Mouse (Mus musculus): ENCODE data around the gene Mctp1.
"Not testable (repeated sequence)": the region's sequence is repeated elsewhere in the genome, so short reads cannot be mapped to it uniquely, and the experiment has no call there.

Gene Mctp1

GRCm38 (mm10) chr13:76383972-76384663 is at the start of gene Mctp1:
Gene Mctp1 (plus strand): TSS chr13:76384535.
- peak; percentile 16 to 23 for DNase-seq (ENCODE audit: low spot score in 2 of 2)

- not testable (repeated sequence) for DNase-seq (ENCODE audit: low spot score in 2 of 2)
Observed at GRCm38 (mm10) chr13:76345941-76346340, 38.4 kb upstream of the Mctp1 start.

GRCm38 (mm10) chr13:76358720-76359119 is 25.6 kb upstream of the Mctp1 start:
- DNase-seq (ENCODE audit: low spot score in 2 of 2), result no peak

- peak; percentile 39 to 47 for DNase-seq (ENCODE audit: low spot score in 2 of 2)
Observed at GRCm38 (mm10) chr13:76384664-76385435, 515 bp downstream of the Mctp1 start.

- DNase-seq (ENCODE audit: low spot score in 2 of 2), result no peak
Observed at GRCm38 (mm10) chr13:76388615-76389014, 4.3 kb downstream of the Mctp1 start.

- DNase-seq (ENCODE audit: low spot score in 2 of 2), result no peak
Observed at GRCm38 (mm10) chr13:76391920-76392319, 7.6 kb downstream of the Mctp1 start.

GRCm38 (mm10) chr13:76393106-76393505 is 8.8 kb downstream of the Mctp1 start:
- DNase-seq (ENCODE audit: low spot score in 2 of 2), result no peak

GRCm38 (mm10) chr13:76395906-76396305 is 11.6 kb downstream of the Mctp1 start:
- no peak for DNase-seq (ENCODE audit: low spot score in 2 of 2)

GRCm38 (mm10) chr13:76409296-76409695 is 25.0 kb downstream of the Mctp1 start:
- no peak for DNase-seq (ENCODE audit: low spot score in 2 of 2)

GRCm38 (mm10) chr13:76410665-76411064 is 26.3 kb downstream of the Mctp1 start:
- DNase-seq (ENCODE audit: low spot score in 2 of 2), result no peak

GRCm38 (mm10) chr13:76415346-76415745 is 31.0 kb downstream of the Mctp1 start:
- DNase-seq (ENCODE audit: low spot score in 2 of 2), result no peak

- DNase-seq (ENCODE audit: low spot score in 2 of 2), result no peak
Observed at GRCm38 (mm10) chr13:76420111-76420510, 35.8 kb downstream of the Mctp1 start.

GRCm38 (mm10) chr13:76421075-76421474 is 36.7 kb downstream of the Mctp1 start:
- DNase-seq (ENCODE audit: low spot score in 2 of 2), result no peak

- DNase-seq (ENCODE audit: low spot score in 2 of 2), result no peak
Observed at GRCm38 (mm10) chr13:76422124-76422523, 37.8 kb downstream of the Mctp1 start.

- DNase-seq (ENCODE audit: low spot score in 2 of 2), result peak; percentile 18 to 56
Observed at GRCm38 (mm10) chr13:76429456-76429855, 45.1 kb downstream of the Mctp1 start.

GRCm38 (mm10) chr13:76429927-76430326 is 45.6 kb downstream of the Mctp1 start:
- no peak for DNase-seq (ENCODE audit: low spot score in 2 of 2)

- no peak for DNase-seq (ENCODE audit: low spot score in 2 of 2)
Observed at GRCm38 (mm10) chr13:76431946-76432345, 47.6 kb downstream of the Mctp1 start.

- DNase-seq (ENCODE audit: low spot score in 2 of 2), result no peak
Observed at GRCm38 (mm10) chr13:76433438-76433837, 49.1 kb downstream of the Mctp1 start.

GRCm38 (mm10) chr13:76436426-76436825 is 52.1 kb downstream of the Mctp1 start:
- DNase-seq (ENCODE audit: low spot score in 2 of 2), result no peak

GRCm38 (mm10) chr13:76438765-76439164 is 54.4 kb downstream of the Mctp1 start:
- DNase-seq (ENCODE audit: low spot score in 2 of 2), result no peak

GRCm38 (mm10) chr13:76446059-76446458 is 61.7 kb downstream of the Mctp1 start:
- DNase-seq (ENCODE audit: low spot score in 2 of 2), result no peak

- DNase-seq (ENCODE audit: low spot score in 2 of 2), result no peak
Observed at GRCm38 (mm10) chr13:76447528-76447927, 63.2 kb downstream of the Mctp1 start.

GRCm38 (mm10) chr13:76451526-76451925 is 67.2 kb downstream of the Mctp1 start:
- not testable (repeated sequence) for DNase-seq (ENCODE audit: low spot score in 2 of 2)
